Mouse (Mus musculus) liver, embryonic 11.5 days (tissue): Measurements from ENCODE around the gene Mthfr. TPM values are rescaled to one million over a fixed set of nuclear protein-coding genes. Genes with fewer than 3 reads are reported as not detected.

Experiments used
- ATAC-seq: fragments of 200-750 bp; cut with Nextera tagmentation; replicated peaks from 2 replicates; pipeline ENCODE4 v1.8.0; 2017; ENCODE audit warnings: moderate number of reproducible peaks, mild to moderate bottlenecking, moderate TSS enrichment, moderate library complexity; ENCODE audit not compliant: low FRiP score
- DNase-seq: peaks from one replicate; pipeline ENCODE4 v3.0.0-alpha.2; 2017; ENCODE audit warnings: low spot score
- H3K27ac ChIP-seq: fragments of 300-500 bp; sonication (generic); 2 replicates; pipeline ENCODE4 v1.5.1; 2014; ENCODE audit warnings: mild to moderate bottlenecking, low read depth, low read length, control low read depth
- H3K27me3 ChIP-seq: fragments of 300-500 bp; sonication (generic); replicated peaks from 2 replicates; pipeline ENCODE4 v1.6.1; 2014; ENCODE audit warnings: low read length, mixed read lengths; ENCODE audit not compliant: control insufficient read depth, insufficient read depth
- H3K36me3 ChIP-seq: fragments of 300-500 bp; sonication (generic); 2 replicates; pipeline ENCODE4 v1.6.1; 2014; ENCODE audit warnings: mild to moderate bottlenecking, low read length, moderate library complexity, mixed read lengths; ENCODE audit not compliant: control insufficient read depth, insufficient read depth
- H3K4me1 ChIP-seq: fragments of 300-500 bp; sonication (generic); replicated peaks from 2 replicates; pipeline ENCODE4 v1.6.1; 2014; ENCODE audit warnings: low read length, mixed read lengths; ENCODE audit not compliant: control insufficient read depth, insufficient read depth
- H3K4me2 ChIP-seq: fragments of 300-500 bp; sonication (generic); 2 replicates; pipeline ENCODE4 v1.6.1; 2014; ENCODE audit warnings: mild to moderate bottlenecking, control low read depth, moderate library complexity
- H3K4me3 ChIP-seq: fragments of 300-500 bp; sonication (generic); 2 replicates; pipeline ENCODE4 v1.5.1; 2014; ENCODE audit warnings: low read depth, low read length, control low read depth
- H3K9ac ChIP-seq: fragments of 300-500 bp; sonication (generic); 2 replicates; pipeline ENCODE4 v1.6.1; 2014; ENCODE audit warnings: low read depth, low read length, control low read depth
- H3K9me3 ChIP-seq: fragments of 300-500 bp; sonication (generic); 2 replicates; pipeline ENCODE4 v1.6.1; 2016; ENCODE audit warnings: low read length, inconsistent platforms, mixed read lengths; ENCODE audit not compliant: control insufficient read depth
- WGBS: fragments of 180-500 bp; shearing (Covaris S2); extraction: QIAGEN DNeasy Blood & Tissue Kit; methylation state at CpG from one replicate; pipeline ENCODE4 v1.1.7; 2014; 5-methylcytosine and 5-hydroxymethylcytosine counted together
- polyA plus RNA-seq: library from polyadenylated mRNA; unstranded; fragments of >200 nt; fragmentation: Nextera tagmentation; extraction: Ambion mirVana; gene quantifications from 2 replicates; pipeline ENCODE4 v1.2.1, GENCODE M21; 2014

Mthfr gene
- polyA plus RNA-seq, 1 experiment from 2014 or later = 16.1 TPM

- Histone ChIP-seq H3K4me3 (no peak overlapping the region), H3K9ac (no peak overlapping the region), H3K27ac (no peak overlapping the region), H3K36me3 (peaks cover 12% of the 10 kb centered on the region; the same call in 1 of the 2 replicates), H3K4me1 (peaks cover 18% of the 10 kb centered on the region), H3K27me3 (no peaks in the 10 kb centered on the region), H3K9me3 (no peaks in the 10 kb centered on the region), H3K4me2 (no peak overlapping the region)
- no peak for DNase-seq
- ATAC-seq = no peak
- 72% methylated on average over 6 of the region's 6 CpGs for WGBS
These were observed 40.3 kb downstream of the Mthfr start for GRCm38 (mm10) chr4:148079212-148079611.

GRCm38 (mm10) chr4:148079944-148080596, 41.2 kb downstream of the Mthfr start:
- no peak for ATAC-seq

GRCm38 (mm10) chr4:148080597-148080973, 41.7 kb downstream of the Mthfr start:
- Histone ChIP-seq H3K4me1 (peaks cover 30% of the 10 kb centered on the region), H3K27me3 (no peaks in the 10 kb centered on the region), H3K4me2 (no peak overlapping the region), H3K9me3 (no peaks in the 10 kb centered on the region), H3K36me3 (peaks cover 12% of the 10 kb centered on the region; the same call in 1 of the 2 replicates), H3K27ac (no peak overlapping the region), H3K9ac (no peak overlapping the region), H3K4me3 (no peak overlapping the region)
- ATAC-seq = no peak
- WGBS = 82% methylated on average over 1 of the region's 1 CpGs
- DNase-seq = no peak

More at GRCm38 (mm10) chr4:148079944-148080596, 41.2 kb downstream of the Mthfr start:
- no peaks in the 10 kb centered on the region for H3K9me3 ChIP-seq
- H3K4me2 ChIP-seq = no peak overlapping the region
- no peaks in the 10 kb centered on the region for H3K27me3 ChIP-seq
- H3K4me3 ChIP-seq = no peak overlapping the region
- H3K4me1 ChIP-seq = peaks cover 24% of the 10 kb centered on the region
- no peak for DNase-seq
- H3K27ac ChIP-seq = no peak overlapping the region
- 84% methylated on average over 8 of the region's 8 CpGs for WGBS
- peaks cover 12% of the 10 kb centered on the region; the same call in 1 of the 2 replicates for H3K36me3 ChIP-seq
- H3K9ac ChIP-seq = no peak overlapping the region

- Histone ChIP-seq H3K27ac (no peak overlapping the region), H3K27me3 (no peaks in the 10 kb centered on the region), H3K4me2 (no peak overlapping the region), H3K36me3 (peaks cover 12% of the 10 kb centered on the region; the same call in 1 of the 2 replicates), H3K4me1 (peaks cover 34% of the 10 kb centered on the region), H3K4me3 (no peak overlapping the region), H3K9me3 (no peaks in the 10 kb centered on the region), H3K9ac (no peak overlapping the region)
- WGBS = 92% methylated on average over 10 of the region's 10 CpGs
- DNase-seq (no peak), ATAC-seq (no peak)
These were observed 42.3 kb downstream of the Mthfr start for GRCm38 (mm10) chr4:148081201-148081600.

GRCm38 (mm10) chr4:148082257-148083044, 43.6 kb downstream of the Mthfr start:
- H3K4me1 ChIP-seq = peaks cover 45% of the 10 kb centered on the region
- H3K4me2 ChIP-seq = peak overlapping the region; percentile 54
- 38% methylated on average over 12 of the region's 12 CpGs for WGBS
- H3K36me3 ChIP-seq = peaks cover 12% of the 10 kb centered on the region; the same call in 1 of the 2 replicates
- H3K9me3 ChIP-seq = no peaks in the 10 kb centered on the region
- ATAC-seq = peak; percentile 78
- H3K27me3 ChIP-seq = no peaks in the 10 kb centered on the region
- peak overlapping the region; percentile 50 for H3K9ac ChIP-seq
- no peak overlapping the region for H3K4me3 ChIP-seq
- DNase-seq = peak; percentile 75
- H3K27ac ChIP-seq = peak overlapping the region; percentile 91

GRCm38 (mm10) chr4:148083176-148083899, 44.5 kb downstream of the Mthfr start:
- Histone ChIP-seq H3K9ac (peak overlapping the region; percentile 50), H3K4me3 (no peak overlapping the region), H3K4me2 (peak overlapping the region; percentile 54), H3K36me3 (peaks cover 12% of the 10 kb centered on the region; the same call in 1 of the 2 replicates), H3K27ac (peak overlapping the region; percentile 91), H3K9me3 (no peaks in the 10 kb centered on the region), H3K27me3 (no peaks in the 10 kb centered on the region), H3K4me1 (peaks cover 48% of the 10 kb centered on the region)
- DNase-seq = no peak
- 36% methylated on average over 21 of the region's 21 CpGs for WGBS
- ATAC-seq = no peak

- Histone ChIP-seq H3K27ac (peak overlapping the region; percentile 91), H3K9me3 (no peaks in the 10 kb centered on the region), H3K4me1 (peaks cover 48% of the 10 kb centered on the region), H3K36me3 (peaks cover 12% of the 10 kb centered on the region; the same call in 1 of the 2 replicates), H3K9ac (peak overlapping the region; percentile 38; the same call in 1 of the 2 replicates), H3K4me3 (no peak overlapping the region), H3K27me3 (no peaks in the 10 kb centered on the region), H3K4me2 (peak overlapping the region; percentile 54)
- ATAC-seq (no peak; the same call in 1 of the 2 replicates), DNase-seq (no peak)
- 19% methylated on average over 8 of the region's 8 CpGs for WGBS
These were observed 45.4 kb downstream of the Mthfr start for GRCm38 (mm10) chr4:148084261-148084714.

- Histone ChIP-seq H3K4me2 (peak overlapping the region; percentile 86), H3K9me3 (no peaks in the 10 kb centered on the region), H3K4me3 (no peak overlapping the region), H3K9ac (no peak overlapping the region), H3K27me3 (no peaks in the 10 kb centered on the region), H3K27ac (peak overlapping the region; percentile 45; the same call in 1 of the 2 replicates), H3K36me3 (peaks cover 10% of the 10 kb centered on the region; the same call in 1 of the 2 replicates), H3K4me1 (peaks cover 48% of the 10 kb centered on the region)
- no peak for DNase-seq
- ATAC-seq = no peak
- 54% methylated on average over 10 of the region's 10 CpGs for WGBS
These were observed 46.4 kb downstream of the Mthfr start for GRCm38 (mm10) chr4:148085131-148085906.
